Mouse (Mus musculus) cerebellum, postnatal 36 days (tissue): ENCODE data around the gene Tfcp2.
A peak's percentile ranks its signal among the peaks of the same experiment; 100 is the strongest.
"Not testable (repeated sequence)": the region's sequence is repeated elsewhere in the genome, so short reads cannot be mapped to it uniquely, and the experiment has no call there.

Experiments used
- DNase-seq, 2 experiments: peaks; one replicate each; pipeline ENCODE4 v3.0.0; 2021 to 2022; ENCODE audit warnings: mixed read lengths in 2 of 2

Gene Tfcp2

GRCm38 (mm10) chr15:100556378-100556777 lies 4.6 kb upstream of the Tfcp2 start:
- no peak for DNase-seq

- no peak for DNase-seq
Measured at GRCm38 (mm10) chr15:100555965-100556364, 4.2 kb upstream of the Tfcp2 start.

- DNase-seq = peak in 1 of 2 experiments; percentile 13
Measured at GRCm38 (mm10) chr15:100550280-100550679, 1.5 kb downstream of the Tfcp2 start.

GRCm38 (mm10) chr15:100543651-100544030 lies 8.2 kb downstream of the Tfcp2 start:
- not testable (repeated sequence) for DNase-seq

- DNase-seq = not testable (repeated sequence)
Measured at GRCm38 (mm10) chr15:100542876-100543650, 8.7 kb downstream of the Tfcp2 start.

DNA sequence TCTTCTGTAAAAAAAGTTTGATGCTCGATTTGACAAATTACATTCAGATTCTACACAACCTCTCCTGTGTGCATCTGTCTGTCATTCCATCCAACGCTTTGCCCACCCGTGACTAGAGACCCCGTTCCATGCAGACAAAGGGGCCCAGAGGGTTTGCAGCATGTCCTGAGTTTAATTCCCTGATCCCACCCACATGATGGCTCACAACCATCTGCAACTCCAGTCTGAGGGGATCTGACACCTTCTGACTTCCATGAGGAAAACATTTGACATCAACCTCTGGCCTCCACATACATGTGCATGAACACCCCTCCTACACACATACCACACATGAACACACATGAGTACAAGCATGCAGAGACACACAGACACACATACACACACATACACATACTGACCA lies 10.4 kb downstream of the Tfcp2 start:
- no peak for DNase-seq

- DNase-seq = not testable (repeated sequence)
Measured at GRCm38 (mm10) chr15:100541001-100541400, 10.8 kb downstream of the Tfcp2 start.

- DNase-seq = no peak
Measured at GRCm38 (mm10) chr15:100539411-100539810, 12.4 kb downstream of the Tfcp2 start.

DNA sequence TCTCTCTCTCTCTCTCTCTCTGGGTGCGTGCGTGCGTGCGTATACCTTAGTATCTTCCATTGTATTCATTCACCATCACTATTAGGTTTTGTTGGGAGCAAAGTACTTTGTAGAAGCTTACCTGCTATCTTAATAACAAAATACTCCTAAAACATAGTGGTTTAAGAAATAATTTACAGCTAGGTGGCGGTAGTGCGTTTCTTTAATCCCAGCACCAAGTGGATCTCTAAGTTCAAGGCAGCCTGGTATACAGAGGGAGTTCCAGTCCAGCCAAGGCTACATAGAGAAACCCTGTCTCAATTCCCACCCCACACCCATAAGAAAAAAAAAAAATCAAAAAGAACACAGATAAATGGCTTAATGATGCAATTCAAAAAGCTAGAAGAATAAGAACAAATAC lies 13.9 kb downstream of the Tfcp2 start:
- DNase-seq = peak in 1 of 2 experiments; percentile 19

- DNase-seq = no peak
Measured at GRCm38 (mm10) chr15:100527900-100528299, 23.9 kb downstream of the Tfcp2 start.

GRCm38 (mm10) chr15:100525405-100525804 lies 26.4 kb downstream of the Tfcp2 start:
- DNase-seq = no peak

DNA sequence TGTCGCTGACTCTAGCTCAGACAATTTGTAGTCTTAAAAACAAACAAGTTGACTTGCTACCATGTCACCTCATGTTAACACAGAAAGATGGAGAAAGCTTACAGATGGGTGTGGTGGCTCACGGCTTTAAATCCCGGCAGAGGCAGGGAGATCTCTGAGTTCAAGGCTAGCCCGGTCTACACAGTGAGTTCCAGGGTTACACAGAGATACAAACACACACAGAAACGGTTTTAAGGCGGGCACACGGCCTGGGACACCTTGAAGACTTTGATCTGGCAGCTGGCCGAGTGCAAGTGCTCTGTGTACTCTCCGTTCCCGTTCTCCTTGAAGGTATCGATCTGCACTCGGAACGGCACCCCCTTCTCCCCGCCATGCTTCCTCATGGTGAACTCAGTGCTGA lies 31.5 kb downstream of the Tfcp2 start:
- DNase-seq = no peak

- no peak for DNase-seq
Measured at GRCm38 (mm10) chr15:100515121-100515520, 36.7 kb downstream of the Tfcp2 start.

DNA sequence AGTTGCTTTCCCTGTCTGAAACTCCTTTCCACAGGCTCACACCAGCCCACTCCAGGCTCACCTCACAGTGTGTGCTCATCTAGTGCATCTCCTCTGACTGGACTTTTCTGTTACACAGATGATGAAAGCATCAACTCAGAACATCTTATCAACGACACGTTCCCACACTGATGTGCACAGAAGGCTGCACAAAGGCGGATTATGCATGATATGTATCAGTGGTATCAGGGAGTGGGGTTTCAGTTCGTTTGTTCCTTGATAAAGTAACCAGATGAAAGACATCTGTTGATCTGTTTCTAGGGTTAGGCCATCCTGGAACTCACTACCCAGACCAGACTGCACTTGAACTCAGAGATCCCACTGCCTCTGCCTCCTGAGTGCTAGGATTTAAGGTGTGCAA lies 38.4 kb downstream of the Tfcp2 start:
- no peak for DNase-seq

DNA sequence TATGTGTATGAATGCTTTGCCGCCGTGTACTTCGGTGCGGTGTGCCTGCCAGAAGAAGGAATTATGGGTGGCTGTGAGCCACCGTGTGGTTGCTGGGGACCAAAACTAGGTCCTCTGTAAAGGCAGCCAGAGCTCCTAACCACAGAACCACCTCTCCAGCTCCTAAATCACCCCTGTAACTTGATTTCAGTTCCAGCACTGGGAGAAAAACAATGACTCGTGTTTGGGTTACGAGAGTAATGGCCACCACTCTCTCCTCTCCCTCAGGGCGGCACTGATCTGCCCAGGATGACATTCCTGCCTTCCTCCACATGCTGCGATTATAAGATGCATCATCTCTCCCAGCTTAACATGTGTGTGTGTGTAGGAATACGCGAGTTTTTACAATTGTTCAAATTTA lies 41.7 kb downstream of the Tfcp2 start:
- no peak for DNase-seq

GRCm38 (mm10) chr15:100508454-100509167 lies 43.2 kb downstream of the Tfcp2 start:
- DNase-seq = no peak

DNA sequence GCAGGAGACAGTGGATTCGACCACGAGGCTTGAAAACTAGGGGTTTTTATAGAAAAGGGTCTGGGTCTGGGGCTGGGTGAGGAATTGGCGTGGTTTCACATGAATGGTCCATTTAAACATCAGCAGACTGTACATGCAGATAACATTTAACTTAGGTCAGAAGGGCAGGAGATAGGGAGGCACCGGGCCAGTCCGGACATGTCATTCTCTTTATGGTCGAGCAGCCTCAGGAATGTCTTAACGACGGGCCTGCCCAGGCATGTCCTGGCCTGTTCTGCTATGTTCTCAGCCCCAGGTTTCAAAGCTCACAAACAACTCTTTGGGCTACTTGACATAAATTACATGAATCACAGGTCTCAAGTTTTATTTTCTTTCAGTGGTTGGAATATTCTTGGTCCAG lies 52.3 kb downstream of the Tfcp2 start:
- DNase-seq = not testable (repeated sequence)

GRCm38 (mm10) chr15:100495102-100495501 lies 56.7 kb downstream of the Tfcp2 start, which contains the start of gene Csrnp2:
Csrnp2 (minus strand) TSS chr15:100495488.
- DNase-seq = peak; percentile 94 to 95

DNA sequence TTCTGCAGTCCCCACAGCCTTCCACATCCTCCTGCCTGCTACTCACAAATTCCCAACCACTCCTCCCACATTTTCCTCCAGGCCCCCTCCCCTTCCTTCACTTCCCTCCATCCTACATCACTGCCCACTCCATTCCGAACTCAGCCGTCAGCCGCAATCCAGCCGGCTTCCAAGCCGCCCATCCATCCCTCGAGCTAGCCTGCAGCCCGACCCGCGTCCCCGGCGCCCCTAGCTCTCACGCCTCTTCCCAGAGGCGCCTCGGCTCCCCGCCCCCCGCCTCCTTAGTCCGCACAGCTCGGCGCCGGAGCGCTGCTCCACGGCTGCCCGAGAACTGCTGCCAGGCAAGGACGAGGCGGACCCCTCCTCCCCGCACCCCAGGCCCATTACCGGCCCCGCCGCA lies 57.2 kb downstream of the Tfcp2 start:
- no peak for DNase-seq

- no peak for DNase-seq
Measured at GRCm38 (mm10) chr15:100491966-100492365, 59.8 kb downstream of the Tfcp2 start.

- DNase-seq = no peak
Measured at GRCm38 (mm10) chr15:100489263-100489662, 62.5 kb downstream of the Tfcp2 start.

DNA sequence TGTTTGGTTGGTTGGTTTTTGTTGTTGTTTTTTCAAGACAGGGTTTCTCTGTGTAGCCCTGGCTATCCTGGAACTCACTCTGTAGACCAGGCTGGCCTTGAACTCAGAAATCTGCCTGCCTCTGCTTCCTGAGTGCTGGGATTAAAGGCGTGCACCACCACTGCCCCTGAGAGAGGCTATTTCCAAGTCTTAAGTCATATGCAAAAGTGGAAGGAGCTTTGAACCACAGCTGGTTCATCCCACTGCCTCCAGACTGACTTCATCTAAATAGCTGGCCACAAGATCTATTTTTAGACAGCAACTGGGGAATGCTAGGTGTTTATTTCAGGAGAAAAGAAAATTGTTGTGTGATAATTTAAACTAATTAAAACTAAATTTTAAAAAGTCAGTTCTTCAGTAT lies 63.5 kb downstream of the Tfcp2 start:
- not testable (repeated sequence) for DNase-seq

DNA sequence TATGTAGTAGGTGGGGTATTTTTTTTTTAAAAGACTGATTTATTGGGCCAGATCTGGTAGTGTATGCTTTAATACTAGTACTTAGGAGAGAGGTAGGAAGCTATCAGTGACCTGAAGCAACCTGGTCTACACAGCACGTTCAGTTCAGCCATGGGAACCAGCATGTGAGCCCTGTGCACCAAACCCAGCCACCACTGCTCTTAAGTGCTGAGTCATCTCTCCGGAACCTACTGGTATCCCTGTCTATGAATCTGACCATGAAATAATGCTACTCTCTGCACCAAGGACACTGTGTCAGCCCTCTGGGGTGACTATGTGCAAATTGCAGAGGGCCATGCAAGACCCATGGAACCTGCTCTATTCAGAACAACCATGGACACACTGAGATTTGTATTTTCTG lies 64.8 kb downstream of the Tfcp2 start:
- no peak for DNase-seq

- no peak for DNase-seq
Measured at GRCm38 (mm10) chr15:100486450-100486849, 65.4 kb downstream of the Tfcp2 start.
